Mouse (Mus musculus) granulocyte monocyte progenitor cell, adult 5-6 weeks (primary cell): ENCODE measurements around the gene Abca8b. TPM values are rescaled to one million over a fixed set of nuclear protein-coding genes. Genes with fewer than 3 reads are reported as not detected.

Experiments
- ATAC-seq: replicated peaks from 2 replicates; pipeline ENCODE4 v1.8.0; 2016; ENCODE audit warnings: mild to moderate bottlenecking, moderate TSS enrichment, inconsistent platforms; ENCODE audit not compliant: poor library complexity, severe bottlenecking
- total RNA-seq, 2 experiments: library from RNA; stranded (forward) in 1 of 2; stranded (reverse) in 1 of 2; fragments of 200-712, 200-1000 nt in 1 of 2; fragments of >200 nt in 1 of 2; fragmentation: Nextera tagmentation in 1 of 2; gene quantifications; 2 replicates each; pipeline ENCODE4 v1.2.3; 2014 to 2017

The Abca8b gene
- total RNA-seq, 2 experiments from 2014 or later: 0.15 to 0.30 TPM

GRCm38 (mm10) chr11:109884801-109885200 lies 110.8 kb downstream of the Abca8b start:
- ATAC-seq: no peak

- ATAC-seq: peak; percentile 50
Observed at GRCm38 (mm10) chr11:109884126-109884525, 111.5 kb downstream of the Abca8b start.

Other genes starting within 250 kb of the Abca8b start
- gene 1700012B07Rik, start 167.8 kb downstream of the Abca8b start, total RNA-seq (2014; fragmentation: Nextera tagmentation): not detected in 2 replicates
- gene 1700012B07Rik, start 167.8 kb downstream of the Abca8b start, total RNA-seq (2017): not detected in 2 replicates
- gene Abca8a, start 100.1 kb upstream of the Abca8b start, total RNA-seq (2014; fragmentation: Nextera tagmentation): not detected in 2 replicates
- gene Abca8a, start 100.1 kb upstream of the Abca8b start, total RNA-seq (2017): not detected in 2 replicates
- 1.8 and 2.4 TPM in 2 replicates for gene Abca9, start 172.4 kb upstream of the Abca8b start, total RNA-seq (2014; fragmentation: Nextera tagmentation)
- 4.4 and 4.5 TPM in 2 replicates for gene Abca9, start 172.4 kb upstream of the Abca8b start, total RNA-seq (2017)